Mouse (Mus musculus) stomach, postnatal 0 days (tissue): ENCODE data around the gene Pih1d3. TPM values are rescaled to one million over a fixed set of nuclear protein-coding genes. Genes with fewer than 3 reads are reported as not detected.

Experiments
- ATAC-seq: fragments of 200-750 bp; cut with Nextera tagmentation; 2 replicates; pipeline ENCODE4 v1.8.0; 2017; ENCODE audit not compliant: low FRiP score, low TSS enrichment
- DNase-seq: peaks from one replicate; pipeline ENCODE4 v3.0.0-alpha.2; 2016; ENCODE audit warnings: low spot score
- H3K27ac ChIP-seq: fragments of 300-500 bp; sonication (generic); replicated peaks from 2 replicates; pipeline ENCODE4 v1.5.1; 2014; ENCODE audit warnings: mild to moderate bottlenecking, control low read depth
- H3K27me3 ChIP-seq: fragments of 300-500 bp; sonication (generic); 2 replicates; pipeline ENCODE4 v1.6.1; 2014; ENCODE audit warnings: low read length; ENCODE audit not compliant: control insufficient read depth, insufficient read depth
- H3K36me3 ChIP-seq: fragments of 300-500 bp; sonication (generic); 2 replicates; pipeline ENCODE4 v1.6.1; 2014; ENCODE audit warnings: low read length, mixed read lengths; ENCODE audit not compliant: control insufficient read depth, insufficient read depth
- H3K4me1 ChIP-seq: fragments of 300-500 bp; sonication (generic); replicated peaks from 2 replicates; pipeline ENCODE4 v1.6.1; 2014; ENCODE audit warnings: antibody characterized with exemption; ENCODE audit not compliant: control insufficient read depth, insufficient read depth
- H3K4me2 ChIP-seq: fragments of 300-500 bp; sonication (generic); replicated peaks from 2 replicates; pipeline ENCODE4 v1.6.1; 2014; ENCODE audit warnings: low read depth, mild to moderate bottlenecking, control low read depth, moderate library complexity
- H3K4me3 ChIP-seq: fragments of 300-500 bp; sonication (generic); 2 replicates; pipeline ENCODE4 v1.5.1; 2014; ENCODE audit warnings: low read depth, low read length, control low read depth
- H3K9ac ChIP-seq: fragments of 300-500 bp; sonication (generic); 2 replicates; pipeline ENCODE4 v1.6.1; 2014; ENCODE audit warnings: mild to moderate bottlenecking, low read length, control low read depth, mixed read lengths
- H3K9me3 ChIP-seq: fragments of 300-500 bp; sonication (generic); 2 replicates; pipeline ENCODE4 v1.6.1; 2016; ENCODE audit warnings: low read length; ENCODE audit not compliant: control insufficient read depth
- CTCF ChIP-seq: IDR thresholded peaks from 2 replicates; pipeline ENCODE4 v1.5.1; 2016; ENCODE audit warnings: antibody characterized with exemption, low read depth, mild to moderate bottlenecking, moderate library complexity
- EP300 ChIP-seq: optimal IDR thresholded peaks from 2 replicates; pipeline ENCODE3; 2016; ENCODE audit warnings: antibody characterized with exemption
- WGBS: fragments of 180-500 bp; shearing (Covaris S2); extraction: QIAGEN DNeasy Blood & Tissue Kit; methylation state at CpG from one replicate; pipeline ENCODE4 v1.1.7; 2014; 5-methylcytosine and 5-hydroxymethylcytosine counted together
- polyA plus RNA-seq: library from polyadenylated mRNA; unstranded; fragments of >200 nt; fragmentation: Nextera tagmentation; extraction: Ambion mirVana; gene quantifications from 2 replicates; pipeline ENCODE4 v1.2.1, GENCODE M21; 2015

Pih1d3 gene
- polyA plus RNA-seq, 1 experiment from 2014 or later, result not detected

GRCm38 (mm10) chr1:31196959-31197358 lies 25.7 kb upstream of the Pih1d3 start:
- H3K36me3 ChIP-seq, result no peaks in the 10 kb centered on the region
- H3K4me3 ChIP-seq, result no peak overlapping the region
- no peak for DNase-seq
- H3K4me2 ChIP-seq, result no peak overlapping the region
- no peak overlapping the region for H3K27ac ChIP-seq
- H3K4me1 ChIP-seq, result no peaks in the 10 kb centered on the region
- H3K9me3 ChIP-seq, result no peaks in the 10 kb centered on the region
- WGBS, result 93% methylated on average over 3 of the region's 3 CpGs
- TF ChIP-seq CTCF (no peak), EP300 (no peak)
- H3K9ac ChIP-seq, result no peak overlapping the region
- ATAC-seq, result no peak
- no peaks in the 10 kb centered on the region for H3K27me3 ChIP-seq

- Histone ChIP-seq H3K4me1 (no peaks in the 10 kb centered on the region), H3K36me3 (no peaks in the 10 kb centered on the region), H3K4me3 (no peak overlapping the region), H3K27ac (no peak overlapping the region), H3K9ac (no peak overlapping the region), H3K27me3 (no peaks in the 10 kb centered on the region), H3K4me2 (no peak overlapping the region), H3K9me3 (no peaks in the 10 kb centered on the region)
- TF ChIP-seq EP300 (no peak), CTCF (no peak)
- ATAC-seq (no peak), DNase-seq (no peak)
- WGBS, result 88% methylated on average over 10 of the region's 10 CpGs
Measured at GRCm38 (mm10) chr1:31203771-31204170, 18.9 kb upstream of the Pih1d3 start.

GRCm38 (mm10) chr1:31205346-31205745 lies 17.3 kb upstream of the Pih1d3 start:
- no peak overlapping the region for H3K4me3 ChIP-seq
- 72% methylated on average over 7 of the region's 7 CpGs for WGBS
- TF ChIP-seq CTCF (no peak), EP300 (no peak)
- H3K27ac ChIP-seq, result no peak overlapping the region
- ATAC-seq (no peak), DNase-seq (no peak)
- no peaks in the 10 kb centered on the region for H3K36me3 ChIP-seq
- H3K9ac ChIP-seq, result no peak overlapping the region
- no peak overlapping the region for H3K4me2 ChIP-seq
- H3K27me3 ChIP-seq, result no peaks in the 10 kb centered on the region
- H3K9me3 ChIP-seq, result no peaks in the 10 kb centered on the region
- no peaks in the 10 kb centered on the region for H3K4me1 ChIP-seq

GRCm38 (mm10) chr1:31205770-31206169 lies 16.9 kb upstream of the Pih1d3 start:
- Histone ChIP-seq H3K27me3 (no peaks in the 10 kb centered on the region), H3K4me3 (no peak overlapping the region), H3K4me1 (no peaks in the 10 kb centered on the region), H3K27ac (no peak overlapping the region), H3K9me3 (no peaks in the 10 kb centered on the region), H3K9ac (no peak overlapping the region), H3K36me3 (no peaks in the 10 kb centered on the region), H3K4me2 (no peak overlapping the region)
- no peak for ATAC-seq
- TF ChIP-seq CTCF, result no peak
- no peak for TF ChIP-seq EP300
- 67% methylated on average over 3 of the region's 3 CpGs for WGBS
- DNase-seq, result no peak

GRCm38 (mm10) chr1:31210144-31210543 lies 12.5 kb upstream of the Pih1d3 start:
- Histone ChIP-seq H3K9me3 (no peaks in the 10 kb centered on the region), H3K36me3 (no peaks in the 10 kb centered on the region), H3K4me1 (no peaks in the 10 kb centered on the region), H3K4me3 (no peak overlapping the region), H3K27ac (no peak overlapping the region), H3K9ac (no peak overlapping the region), H3K27me3 (no peaks in the 10 kb centered on the region), H3K4me2 (no peak overlapping the region)
- 0% methylated on average over 5 of the region's 5 CpGs for WGBS
- ATAC-seq, result no peak
- peak; percentile 34 for DNase-seq
- TF ChIP-seq CTCF, result peak; percentile 90
- no peak for TF ChIP-seq EP300

- WGBS, result 48% methylated on average over 1 of the region's 1 CpGs
- no peaks in the 10 kb centered on the region for H3K9me3 ChIP-seq
- H3K4me1 ChIP-seq, result no peaks in the 10 kb centered on the region
- H3K36me3 ChIP-seq, result no peaks in the 10 kb centered on the region
- DNase-seq (no peak), ATAC-seq (no peak)
- no peak overlapping the region for H3K9ac ChIP-seq
- no peak overlapping the region for H3K27ac ChIP-seq
- no peak overlapping the region for H3K4me2 ChIP-seq
- no peaks in the 10 kb centered on the region for H3K27me3 ChIP-seq
- no peak for TF ChIP-seq CTCF
- TF ChIP-seq EP300, result no peak
- H3K4me3 ChIP-seq, result no peak overlapping the region
Measured at GRCm38 (mm10) chr1:31214831-31215230, 7.8 kb upstream of the Pih1d3 start.
